Mouse (Mus musculus): ENCODE data around the gene C530025M09Rik. TPM values are rescaled to one million over a fixed set of nuclear protein-coding genes. Genes with fewer than 3 reads are reported as not detected.

Gene C530025M09Rik
- polyA plus RNA-seq, 1 experiment: not detected

GRCm38 (mm10) chr2:149829955-149830535 is 968 bp downstream of the C530025M09Rik start:
- Histone ChIP-seq H3K4me1 (ENCODE audit: control insufficient read depth, insufficient read depth, low read length) (peaks cover 7% of the 10 kb centered on the region), H3K27me3 (ENCODE audit: control insufficient read depth, insufficient read depth, low read length) (no peaks in the 10 kb centered on the region), H3K36me3 (ENCODE audit: control insufficient read depth, insufficient read depth, low read length) (no peaks in the 10 kb centered on the region), H3K4me3 (ENCODE audit: control insufficient read depth, low read depth, low read length) (peak overlapping the region; percentile 39; the same call in 1 of the 2 replicates), H3K27ac (ENCODE audit: control insufficient read depth, insufficient read depth, low read depth, low read length) (no peak overlapping the region)
- TF ChIP-seq CTCF (IDR thresholded peaks at IDR 0.05; ENCODE audit: control insufficient read depth, insufficient read depth, insufficient replicate concordance, low read depth, low read length) (no peak), POLR2A (IDR thresholded peaks at IDR 0.05; ENCODE audit: control insufficient read depth, low read depth, low read length) (no peak)

- TF ChIP-seq CTCF (IDR thresholded peaks at IDR 0.05; ENCODE audit: control insufficient read depth, insufficient read depth, insufficient replicate concordance, low read depth, low read length) (no peak), POLR2A (IDR thresholded peaks at IDR 0.05; ENCODE audit: control insufficient read depth, low read depth, low read length) (no peak)
- H3K27me3 ChIP-seq (ENCODE audit: control insufficient read depth, insufficient read depth, low read length): no peaks in the 10 kb centered on the region
- H3K27ac ChIP-seq (ENCODE audit: control insufficient read depth, insufficient read depth, low read depth, low read length): no peak within 1 kb of the TSS
- H3K36me3 ChIP-seq (ENCODE audit: control insufficient read depth, insufficient read depth, low read length): no peaks in the 10 kb centered on the region
- no peak within 1 kb of the TSS for H3K4me3 ChIP-seq (ENCODE audit: control insufficient read depth, low read depth, low read length)
- peaks cover 7% of the 10 kb centered on the region for H3K4me1 ChIP-seq (ENCODE audit: control insufficient read depth, insufficient read depth, low read length)
Observed at GRCm38 (mm10) chr2:149828911-149829310, 2.1 kb downstream of the C530025M09Rik start, which contains the start of gene Syndig1. Gene Syndig1, plus strand, starts transcription at chr2:149829211.

GRCm38 (mm10) chr2:149820201-149820600 is 10.8 kb downstream of the C530025M09Rik start:
- TF ChIP-seq CTCF (IDR thresholded peaks at IDR 0.05; ENCODE audit: control insufficient read depth, insufficient read depth, insufficient replicate concordance, low read depth, low read length) (no peak), POLR2A (IDR thresholded peaks at IDR 0.05; ENCODE audit: control insufficient read depth, low read depth, low read length) (no peak)
- Histone ChIP-seq H3K4me3 (ENCODE audit: control insufficient read depth, low read depth, low read length) (no peak overlapping the region), H3K4me1 (ENCODE audit: control insufficient read depth, insufficient read depth, low read length) (no peaks in the 10 kb centered on the region), H3K27ac (ENCODE audit: control insufficient read depth, insufficient read depth, low read depth, low read length) (no peak overlapping the region), H3K27me3 (ENCODE audit: control insufficient read depth, insufficient read depth, low read length) (no peaks in the 10 kb centered on the region), H3K36me3 (ENCODE audit: control insufficient read depth, insufficient read depth, low read length) (no peaks in the 10 kb centered on the region)

GRCm38 (mm10) chr2:149819751-149820150 is 11.3 kb downstream of the C530025M09Rik start:
- Histone ChIP-seq H3K4me1 (ENCODE audit: control insufficient read depth, insufficient read depth, low read length) (no peaks in the 10 kb centered on the region), H3K36me3 (ENCODE audit: control insufficient read depth, insufficient read depth, low read length) (no peaks in the 10 kb centered on the region), H3K27ac (ENCODE audit: control insufficient read depth, insufficient read depth, low read depth, low read length) (no peak overlapping the region), H3K4me3 (ENCODE audit: control insufficient read depth, low read depth, low read length) (no peak overlapping the region), H3K27me3 (ENCODE audit: control insufficient read depth, insufficient read depth, low read length) (no peaks in the 10 kb centered on the region)
- TF ChIP-seq CTCF (IDR thresholded peaks at IDR 0.05; ENCODE audit: control insufficient read depth, insufficient read depth, insufficient replicate concordance, low read depth, low read length) (no peak), POLR2A (IDR thresholded peaks at IDR 0.05; ENCODE audit: control insufficient read depth, low read depth, low read length) (no peak)

- no peaks in the 10 kb centered on the region for H3K4me1 ChIP-seq (ENCODE audit: control insufficient read depth, insufficient read depth, low read length)
- no peaks in the 10 kb centered on the region for H3K36me3 ChIP-seq (ENCODE audit: control insufficient read depth, insufficient read depth, low read length)
- no peak overlapping the region for H3K27ac ChIP-seq (ENCODE audit: control insufficient read depth, insufficient read depth, low read depth, low read length)
- TF ChIP-seq CTCF (IDR thresholded peaks at IDR 0.05; ENCODE audit: control insufficient read depth, insufficient read depth, insufficient replicate concordance, low read depth, low read length) (no peak), POLR2A (IDR thresholded peaks at IDR 0.05; ENCODE audit: control insufficient read depth, low read depth, low read length) (no peak)
- no peaks in the 10 kb centered on the region for H3K27me3 ChIP-seq (ENCODE audit: control insufficient read depth, insufficient read depth, low read length)
- H3K4me3 ChIP-seq (ENCODE audit: control insufficient read depth, low read depth, low read length): no peak overlapping the region
Observed at GRCm38 (mm10) chr2:149818395-149818794, 12.6 kb downstream of the C530025M09Rik start.

- Histone ChIP-seq H3K36me3 (ENCODE audit: control insufficient read depth, insufficient read depth, low read length) (no peaks in the 10 kb centered on the region), H3K27me3 (ENCODE audit: control insufficient read depth, insufficient read depth, low read length) (no peaks in the 10 kb centered on the region), H3K27ac (ENCODE audit: control insufficient read depth, insufficient read depth, low read depth, low read length) (no peak overlapping the region), H3K4me1 (ENCODE audit: control insufficient read depth, insufficient read depth, low read length) (no peaks in the 10 kb centered on the region), H3K4me3 (ENCODE audit: control insufficient read depth, low read depth, low read length) (no peak overlapping the region)
- TF ChIP-seq CTCF (IDR thresholded peaks at IDR 0.05; ENCODE audit: control insufficient read depth, insufficient read depth, insufficient replicate concordance, low read depth, low read length) (no peak), POLR2A (IDR thresholded peaks at IDR 0.05; ENCODE audit: control insufficient read depth, low read depth, low read length) (no peak)
Observed at GRCm38 (mm10) chr2:149812899-149813298, 18.1 kb downstream of the C530025M09Rik start.

GRCm38 (mm10) chr2:149805256-149805655 is 25.8 kb downstream of the C530025M09Rik start:
- Histone ChIP-seq H3K4me3 (ENCODE audit: control insufficient read depth, low read depth, low read length) (no peak overlapping the region), H3K27me3 (ENCODE audit: control insufficient read depth, insufficient read depth, low read length) (no peaks in the 10 kb centered on the region), H3K27ac (ENCODE audit: control insufficient read depth, insufficient read depth, low read depth, low read length) (no peak overlapping the region), H3K36me3 (ENCODE audit: control insufficient read depth, insufficient read depth, low read length) (no peaks in the 10 kb centered on the region), H3K4me1 (ENCODE audit: control insufficient read depth, insufficient read depth, low read length) (no peaks in the 10 kb centered on the region)
- TF ChIP-seq POLR2A (IDR thresholded peaks at IDR 0.05; ENCODE audit: control insufficient read depth, low read depth, low read length) (no peak), CTCF (IDR thresholded peaks at IDR 0.05; ENCODE audit: control insufficient read depth, insufficient read depth, insufficient replicate concordance, low read depth, low read length) (no peak)

Data from testis, adult 2 months (tissue).